In the genomic region with DNA sequence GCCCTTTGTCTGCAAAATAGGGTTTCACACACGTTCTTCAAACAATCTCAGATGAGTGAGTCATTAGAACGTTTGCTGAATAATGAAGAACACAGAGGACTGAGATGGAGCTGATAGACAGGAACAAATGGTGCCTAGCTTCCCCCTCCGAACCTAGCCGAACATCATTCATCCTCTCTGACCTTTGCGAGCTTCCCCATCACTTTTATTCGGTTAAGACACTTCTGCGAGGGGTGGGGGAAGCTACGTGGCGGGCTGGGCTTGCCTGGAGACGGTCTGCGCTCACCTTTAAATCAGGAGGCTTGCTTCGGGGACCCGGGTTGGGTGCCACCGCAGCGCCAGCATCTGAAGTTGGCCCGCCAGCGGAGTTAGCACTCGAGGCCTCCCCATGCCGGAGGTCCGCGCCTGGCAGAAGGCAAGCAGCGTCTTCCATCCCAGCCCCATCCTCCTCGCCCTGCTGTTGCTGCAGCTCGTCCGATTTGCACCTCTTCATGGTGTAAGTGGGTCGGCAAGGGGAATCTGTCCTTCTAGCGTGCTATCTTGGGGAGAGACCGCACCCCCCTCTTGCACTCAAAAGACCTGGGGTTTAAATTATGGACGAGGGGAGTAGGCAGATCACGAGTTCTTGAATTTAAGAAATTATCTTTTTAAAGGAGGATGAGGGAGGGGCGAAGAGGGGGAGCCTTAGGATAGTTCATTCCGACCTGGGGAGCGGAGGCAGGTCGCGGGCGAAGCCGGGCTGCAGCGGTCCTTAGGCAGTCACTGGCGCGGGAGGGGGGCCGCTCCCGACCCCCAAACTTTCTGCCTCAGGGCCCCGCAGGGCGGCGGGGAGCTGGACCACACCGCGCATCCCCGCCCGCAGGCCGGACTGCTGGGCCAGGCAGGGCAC, we compare ENCODE assay signal across 8 mouse cellular contexts. TPM values are rescaled to one million over a fixed set of nuclear protein-coding genes. Genes with fewer than 3 reads are reported as not detected.
DNase-seq lines count a peak whose midpoint lies in the region; ATAC-seq lines count a peak whose summit lies in the region.

A gene (minus strand): TSS at position 591 of the 889 bp plus-strand sequence.

- H3K27me3 ChIP-seq in kidney, embryonic 14.5 days (ENCODE audit: control insufficient read depth, insufficient read depth, low read length) = no peaks in the 10 kb centered on the region
- H3K27me3 ChIP-seq in embryonic facial prominence, embryonic 10.5 days (replicated peaks; ENCODE audit: low read depth, poor library complexity, severe bottlenecking) = peaks cover 9% of the 10 kb centered on the region
- H3K27me3 ChIP-seq in heart, embryonic 10.5 days (ENCODE audit: insufficient read depth, poor library complexity, severe bottlenecking) = 0 out of 2 replicates have a peak, but pooled peaks cover 10% of the 10 kb centered on the region
- H3K27me3 ChIP-seq in stomach, embryonic 14.5 days (ENCODE audit: control insufficient read depth, insufficient read depth, low read length) = no peaks in the 10 kb centered on the region

- DNase-seq in kidney, adult 11 months = no peak
- peak; percentile 64 for DNase-seq in R1 (ENCODE audit: low read depth, low spot score)
- DNase-seq in embryonic facial prominence, embryonic 10.5 days (ENCODE audit: low spot score) = peak; percentile 67
- no peak for DNase-seq in heart, embryonic 10.5 days (ENCODE audit: low spot score)
- DNase-seq in kidney, postnatal 4 days = peak; percentile 52 to 60

- H3K9me3 ChIP-seq in kidney, embryonic 14.5 days (ENCODE audit: control insufficient read depth, low read length) = no peaks in the 10 kb centered on the region
- H3K9me3 ChIP-seq in embryonic facial prominence, embryonic 10.5 days = no peaks in the 10 kb centered on the region
- H3K9me3 ChIP-seq in heart, embryonic 10.5 days = no peaks in the 10 kb centered on the region
- no peaks in the 10 kb centered on the region for H3K9me3 ChIP-seq in stomach, embryonic 14.5 days (ENCODE audit: control insufficient read depth, low read depth, low read length)

- H3K4me1 ChIP-seq in kidney, embryonic 14.5 days (ENCODE audit: control insufficient read depth, insufficient read depth, low read length) = peaks cover 24% of the 10 kb centered on the region
- peaks cover 56% of the 10 kb centered on the region for H3K4me1 ChIP-seq in embryonic facial prominence, embryonic 10.5 days
- H3K4me1 ChIP-seq in heart, embryonic 10.5 days = peaks cover 48% of the 10 kb centered on the region
- peaks cover 26% of the 10 kb centered on the region for H3K4me1 ChIP-seq in stomach, embryonic 14.5 days (ENCODE audit: control insufficient read depth, insufficient read depth, low read length)

- peak within 1 kb of the TSS; percentile 95 for H3K4me2 ChIP-seq in kidney, embryonic 14.5 days (replicated peaks; ENCODE audit: low read depth, low read length)
- peak within 1 kb of the TSS; percentile 89 for H3K4me2 ChIP-seq in stomach, embryonic 14.5 days (replicated peaks; ENCODE audit: low read depth, low read length)

- peak within 1 kb of the TSS; percentile 80 for H3K4me3 ChIP-seq in kidney, embryonic 14.5 days (ENCODE audit: low read length)
- H3K4me3 ChIP-seq in embryonic facial prominence, embryonic 10.5 days = peak within 1 kb of the TSS; percentile 84
- H3K4me3 ChIP-seq in heart, embryonic 10.5 days = peak within 1 kb of the TSS; percentile 82
- peak within 1 kb of the TSS; percentile 46 for H3K4me3 ChIP-seq in macrophage (ENCODE audit: inconsistent target)
- H3K4me3 ChIP-seq in stomach, embryonic 14.5 days (ENCODE audit: low read depth, low read length) = peak within 1 kb of the TSS; percentile 63

- H3K79me2 ChIP-seq in macrophage (ENCODE audit: inconsistent target) = no peaks in the 10 kb centered on the region

- no peaks in the 10 kb centered on the region for H3K36me3 ChIP-seq in kidney, embryonic 14.5 days (ENCODE audit: control insufficient read depth, insufficient read depth, low read length)
- no peaks in the 10 kb centered on the region; the same call in 1 of the 2 replicates for H3K36me3 ChIP-seq in embryonic facial prominence, embryonic 10.5 days (replicated peaks)
- no peaks in the 10 kb centered on the region for H3K36me3 ChIP-seq in heart, embryonic 10.5 days
- no peaks in the 10 kb centered on the region for H3K36me3 ChIP-seq in macrophage (ENCODE audit: inconsistent target)
- no peaks in the 10 kb centered on the region for H3K36me3 ChIP-seq in stomach, embryonic 14.5 days (ENCODE audit: control insufficient read depth, insufficient read depth, low read length)

- peak within 1 kb of the TSS; percentile 90 for H3K9ac ChIP-seq in kidney, embryonic 14.5 days (ENCODE audit: low read depth, low read length)
- H3K9ac ChIP-seq in stomach, embryonic 14.5 days (replicated peaks; ENCODE audit: low read depth, low read length) = peak within 1 kb of the TSS; percentile 81

- ATAC-seq in kidney, embryonic 14.5 days (ENCODE audit: low FRiP score, low TSS enrichment) = peak; percentile 81; the same call in 1 of the 2 replicates
- peak; percentile 3; the same call in 1 of the 2 replicates for ATAC-seq in stomach, embryonic 14.5 days (ENCODE audit: insufficient number of reproducible peaks, insufficient read depth, low FRiP score, low read depth)

- WGBS in kidney, embryonic 14.5 days = under 1% methylated on average over 48 of the region's 50 CpGs
- WGBS in embryonic facial prominence, embryonic 10.5 days = under 1% methylated on average over 50 of the region's 50 CpGs
- WGBS in heart, embryonic 10.5 days = under 1% methylated on average over 50 of the region's 50 CpGs
- WGBS in macrophage (ENCODE audit: missing documents) = under 1% methylated on average over 41 of the region's 50 CpGs
- under 1% methylated on average over 50 of the region's 50 CpGs for WGBS in stomach, embryonic 14.5 days

- peak within 1 kb of the TSS; percentile 43; the same call in 1 of the 2 replicates for H3K27ac ChIP-seq in kidney, embryonic 14.5 days (ENCODE audit: low read depth, low read length)
- peak within 1 kb of the TSS; percentile 95 for H3K27ac ChIP-seq in embryonic facial prominence, embryonic 10.5 days (replicated peaks)
- H3K27ac ChIP-seq in heart, embryonic 10.5 days = peak within 1 kb of the TSS; percentile 95
- H3K27ac ChIP-seq in macrophage = no peak within 1 kb of the TSS
- H3K27ac ChIP-seq in stomach, embryonic 14.5 days (ENCODE audit: low read length) = peak within 1 kb of the TSS; percentile 75

RNA-seq across cellular contexts. Expression of the gene that starts here (rescaled TPM):
- 5.5 and 6.2 TPM in 2 replicates for polyA plus RNA-seq in kidney, embryonic 14.5 days (2014; fragmentation: Nextera tagmentation; extraction: Ambion mirVana)
- polyA plus RNA-seq in embryonic facial prominence, embryonic 10.5 days (2016; fragmentation: Nextera tagmentation; extraction: Ambion mirVana) = 10.2 and 11.7 TPM in 2 replicates
- polyA plus RNA-seq in heart, embryonic 10.5 days (2016; fragmentation: Nextera tagmentation; extraction: Ambion mirVana) = 10.1 and 12.6 TPM in 2 replicates
- total RNA-seq in macrophage (2018; cell fraction: chromatin; rRNA removed) = 1 to 10 TPM in 21 of 26 experiments, under 1 TPM in 5; 0.48 to 9.3 (median 2.8) TPM
- total RNA-seq in macrophage (2018; cell fraction: cytosol; rRNA removed) = 1 to 10 TPM in 25 of 26 experiments, under 1 TPM in 1; 0.76 to 6.4 (median 3.9) TPM
- total RNA-seq in macrophage (2018; cell fraction: nucleus; rRNA removed) = 10 to 100 TPM in 1 of 26 experiments, 1 to 10 TPM in 25; 1.6 to 13.6 (median 5.0) TPM
- polyA plus RNA-seq in macrophage (2018) = 2.6 to 6.5 TPM (median 2.9 TPM) in 3 replicates
- polyA plus RNA-seq in stomach, embryonic 14.5 days (2014; fragmentation: Nextera tagmentation; extraction: Ambion mirVana) = 7.1 and 7.2 TPM in 2 replicates

Comparison
In these comparisons a context has a peak if more than half of its experiments do, and no peak if none do; other contexts are left out.
1. DNase-seq: peak in R1 (single experiment), embryonic facial prominence, embryonic 10.5 days (single experiment) and kidney, postnatal 4 days (2 of 2); none in kidney, adult 11 months (single experiment) and heart, embryonic 10.5 days (single experiment).
2. Peak in every context shown above with its lines, with median percentiles within 50 percentile points of each other: H3K4me3 ChIP-seq.